Mouse (Mus musculus) retina, adult 2 months (tissue): ENCODE measurements around the gene Inpp5b.
A peak's percentile ranks its signal among the peaks of the same experiment; 100 is the strongest.

Experiments used
- DNase-seq: peaks from one replicate; pipeline ENCODE4 v3.0.0-alpha.2; 2012; ENCODE audit warnings: low read depth, low spot score

Gene Inpp5b

GRCm38 (mm10) chr4:124811347-124811975 lies 69.8 kb downstream of the Inpp5b start:
- no peak for DNase-seq

GRCm38 (mm10) chr4:124815901-124816300 lies 74.3 kb downstream of the Inpp5b start:
- DNase-seq = no peak

GRCm38 (mm10) chr4:124817803-124818202 lies 76.2 kb downstream of the Inpp5b start:
- peak; percentile 75 for DNase-seq

GRCm38 (mm10) chr4:124818832-124819231 lies 77.2 kb downstream of the Inpp5b start:
- DNase-seq = no peak

GRCm38 (mm10) chr4:124824967-124825366 lies 83.3 kb downstream of the Inpp5b start:
- no peak for DNase-seq

- DNase-seq = no peak
These were observed 83.8 kb downstream of the Inpp5b start for GRCm38 (mm10) chr4:124825371-124825965.

GRCm38 (mm10) chr4:124829671-124830070 lies 88.0 kb downstream of the Inpp5b start:
- no peak for DNase-seq

GRCm38 (mm10) chr4:124832796-124833195 lies 91.1 kb downstream of the Inpp5b start:
- no peak for DNase-seq

GRCm38 (mm10) chr4:124838035-124838700 lies 96.5 kb downstream of the Inpp5b start:
- no peak for DNase-seq

- DNase-seq = no peak
These were observed 99.3 kb downstream of the Inpp5b start for GRCm38 (mm10) chr4:124840998-124841397.

GRCm38 (mm10) chr4:124843493-124843892 lies 101.8 kb downstream of the Inpp5b start:
- no peak for DNase-seq

GRCm38 (mm10) chr4:124847573-124847972 lies 105.9 kb downstream of the Inpp5b start:
- DNase-seq = no peak

- DNase-seq = no peak
These were observed 108.1 kb downstream of the Inpp5b start for GRCm38 (mm10) chr4:124849631-124850260.

- peak; percentile 90 for DNase-seq
These were observed 108.7 kb downstream of the Inpp5b start, which contains the start of gene Yrdc for GRCm38 (mm10) chr4:124850261-124850913. TSS of gene Yrdc (plus strand) at chr4:124850679.
